Mouse (Mus musculus) left cerebral cortex, postnatal 14 days (tissue): ENCODE measurements around the gene Lgr6. TPM values are rescaled to one million over a fixed set of nuclear protein-coding genes. Genes with fewer than 3 reads are reported as not detected.

ENCODE experiments used
- DNase-seq, 2 experiments: peaks; one replicate each; pipeline ENCODE4 v3.0.0; 2021 to 2022; ENCODE audit warnings: low spot score in 2 of 2, mixed read lengths in 1 of 2
- intact Hi-C: fragments of 180-260 bp; cut with DNase I; formaldehyde crosslinking; loops from one replicate; pipeline ENCODE4 v1.15.1; 2025
- long read RNA-seq, 2 experiments: library from polyadenylated mRNA; stranded (forward); transcript quantifications; one replicate each; pipeline ENCODE4 v2.0.0; 2021
- total RNA-seq, 2 experiments: library from RNA; stranded (reverse); gene quantifications; 2 replicates each; pipeline ENCODE4 v1.2.3; 2021

Gene Lgr6
- 1 to 10 TPM; 2.7 TPM for total RNA-seq
- long read RNA-seq, experiment 1, full-length matches to known transcripts: 1 of 3 reads
- long read RNA-seq, experiment 1, partial matches to known transcripts: 1 of 3 reads
- long read RNA-seq, experiment 1, other reads (novel, unspliced or antisense): 1 of 3 reads
- long read RNA-seq, experiment 2, full-length matches to known transcripts: 1 of 7 reads
- long read RNA-seq, experiment 2, partial matches to known transcripts: 6 of 7 reads
- long read RNA-seq, experiment 2, other reads (novel, unspliced or antisense): 0 of 7 reads

DNA sequence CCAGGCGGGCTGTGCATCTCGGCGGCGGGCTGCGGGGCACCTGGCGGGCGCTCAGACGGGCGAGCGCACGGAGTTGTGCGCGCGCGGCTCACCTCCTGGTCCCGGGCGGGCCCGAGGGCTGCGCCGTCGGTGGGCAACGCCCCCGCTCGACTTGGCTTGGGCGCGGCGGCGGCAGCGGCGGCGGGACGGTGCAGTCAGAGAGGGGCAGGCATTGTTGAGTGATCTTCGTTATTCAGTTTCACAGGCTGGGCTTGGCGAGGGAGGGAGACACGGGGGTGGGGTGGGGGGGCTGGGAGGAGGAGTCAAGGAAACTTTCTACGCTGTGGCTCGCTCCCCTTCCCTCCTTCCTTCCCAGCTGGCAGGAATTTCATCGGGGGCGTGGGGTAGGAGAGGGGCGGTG is at the start of gene Lgr6:
Lgr6 (minus strand) TSS at position 153 of the 400 bp plus-strand sequence.
- intact Hi-C loops: loop anchor here (5.0 kb wide), 1 partner anchor 133 kb away; no protein-coding TSS in a partner anchor
- no peak for DNase-seq

DNA sequence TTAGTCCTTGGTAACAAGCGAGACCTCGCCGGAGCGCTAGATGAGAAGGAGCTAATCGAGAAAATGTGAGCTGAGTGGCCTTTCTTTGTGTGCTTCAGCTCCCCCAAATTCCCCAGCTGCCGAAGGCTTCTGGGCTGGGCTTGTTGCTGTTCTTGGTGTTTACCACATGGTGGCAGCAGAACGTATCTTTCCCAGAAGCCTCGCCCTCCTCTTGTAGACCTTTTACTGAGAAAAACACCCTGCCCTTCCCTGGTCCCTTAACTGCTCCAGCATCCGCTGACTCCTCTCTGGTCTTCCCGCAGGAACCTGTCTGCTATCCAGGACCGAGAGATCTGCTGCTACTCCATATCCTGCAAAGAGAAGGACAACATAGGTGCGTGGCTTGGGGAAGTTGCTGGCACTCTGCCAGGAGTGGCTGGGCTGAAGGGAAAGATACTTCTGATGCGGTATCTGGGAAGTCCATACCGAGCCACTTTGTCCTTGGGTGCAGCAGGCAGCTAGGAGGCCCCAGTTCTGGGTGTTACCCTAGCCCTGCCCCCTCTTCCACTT is 49.4 kb upstream of the Lgr6 start:
- DNase-seq: peak; percentile 87 to 91
- intact Hi-C loops: no loop called here

DNA sequence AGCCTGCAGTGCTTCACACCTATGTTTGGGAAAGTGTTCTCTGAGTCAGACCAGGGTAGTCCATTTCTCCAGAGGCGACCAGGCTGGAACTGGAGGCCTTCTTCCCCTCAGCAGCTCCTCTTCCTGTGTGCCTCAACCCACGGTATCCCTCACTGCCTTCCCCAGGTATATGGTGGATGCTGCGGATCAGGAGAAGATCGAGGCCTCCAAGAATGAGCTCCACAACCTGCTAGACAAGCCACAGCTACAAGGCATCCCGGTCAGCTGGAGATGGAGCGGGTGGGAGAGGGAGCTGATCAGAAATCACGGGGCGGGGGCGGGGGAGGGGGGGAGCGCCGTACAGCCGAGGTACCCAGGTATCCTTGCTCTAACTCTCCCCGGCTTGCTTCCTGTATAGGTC is 48.9 kb upstream of the Lgr6 start:
- no peak for DNase-seq
- intact Hi-C loops: no loop called here

DNA sequence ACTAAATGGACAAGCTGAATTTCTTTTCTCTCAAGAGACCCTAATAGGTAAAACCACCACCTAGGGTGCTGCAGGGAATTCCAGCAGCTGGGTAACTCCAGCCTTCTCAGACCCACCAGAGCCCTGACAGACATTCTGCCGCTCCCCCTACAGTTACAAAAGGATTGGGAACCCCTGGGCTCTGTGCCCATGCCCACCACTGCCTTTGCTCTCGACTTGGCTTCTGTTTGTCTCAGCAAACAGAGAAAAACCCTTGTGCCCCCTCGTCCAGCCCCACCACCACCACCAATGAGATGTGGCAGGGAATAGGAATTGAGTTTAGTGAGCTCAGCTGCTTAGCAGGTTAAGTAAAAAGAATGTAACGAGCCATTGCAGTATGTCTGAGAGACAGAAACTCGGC is 43.9 kb upstream of the Lgr6 start:
- DNase-seq: no peak

DNA sequence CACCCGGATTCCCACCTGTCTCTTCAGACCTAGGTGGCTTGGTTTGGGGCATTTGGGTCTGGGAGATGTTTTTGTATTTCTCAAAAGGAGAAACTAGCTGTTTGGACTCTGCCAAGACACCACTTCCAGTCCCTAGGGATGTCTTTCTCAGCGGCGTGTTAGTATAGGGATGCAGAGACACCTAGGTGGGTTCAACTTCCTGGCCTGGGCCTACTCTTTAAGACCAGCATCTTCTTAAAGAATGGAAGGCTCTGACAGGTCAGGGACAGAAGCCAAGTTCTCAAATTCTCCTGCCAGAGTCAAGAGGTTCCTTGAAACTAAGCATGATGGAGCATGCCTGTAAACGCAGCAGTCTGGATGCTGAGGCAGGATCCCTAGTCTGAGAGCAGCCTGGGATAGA is 43.4 kb upstream of the Lgr6 start:
- intact Hi-C loops: loop anchor here (5.0 kb wide), 1 partner anchor 224 kb away; no protein-coding TSS in a partner anchor
- no peak for DNase-seq

More for the DNA sequence above, 43.9 kb upstream of the Lgr6 start:
- intact Hi-C loops: loop anchor here (5.0 kb wide), 1 partner anchor 223 kb away; no protein-coding TSS in a partner anchor

DNA sequence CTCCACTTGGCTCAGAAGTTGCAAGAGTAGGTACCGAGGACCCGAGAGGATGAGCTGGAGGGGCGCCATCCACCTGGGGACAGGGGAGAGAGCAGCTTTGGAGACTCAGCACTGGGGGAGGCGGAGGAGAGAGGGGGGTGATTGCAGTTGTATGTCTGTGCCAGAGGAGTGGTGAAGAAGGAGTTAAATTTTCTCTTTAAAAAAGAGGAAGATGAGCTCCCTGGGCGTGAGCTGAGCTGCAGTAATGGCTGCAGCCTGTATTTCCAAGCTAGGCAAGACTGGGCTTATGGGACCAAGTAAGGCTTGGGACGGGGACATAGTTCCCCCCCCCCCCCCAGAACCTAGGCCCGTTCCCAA is 42.6 kb upstream of the Lgr6 start:
- intact Hi-C loops: loop anchor here (5.0 kb wide), 1 partner anchor 225 kb away; no protein-coding TSS in a partner anchor
- DNase-seq: no peak

DNA sequence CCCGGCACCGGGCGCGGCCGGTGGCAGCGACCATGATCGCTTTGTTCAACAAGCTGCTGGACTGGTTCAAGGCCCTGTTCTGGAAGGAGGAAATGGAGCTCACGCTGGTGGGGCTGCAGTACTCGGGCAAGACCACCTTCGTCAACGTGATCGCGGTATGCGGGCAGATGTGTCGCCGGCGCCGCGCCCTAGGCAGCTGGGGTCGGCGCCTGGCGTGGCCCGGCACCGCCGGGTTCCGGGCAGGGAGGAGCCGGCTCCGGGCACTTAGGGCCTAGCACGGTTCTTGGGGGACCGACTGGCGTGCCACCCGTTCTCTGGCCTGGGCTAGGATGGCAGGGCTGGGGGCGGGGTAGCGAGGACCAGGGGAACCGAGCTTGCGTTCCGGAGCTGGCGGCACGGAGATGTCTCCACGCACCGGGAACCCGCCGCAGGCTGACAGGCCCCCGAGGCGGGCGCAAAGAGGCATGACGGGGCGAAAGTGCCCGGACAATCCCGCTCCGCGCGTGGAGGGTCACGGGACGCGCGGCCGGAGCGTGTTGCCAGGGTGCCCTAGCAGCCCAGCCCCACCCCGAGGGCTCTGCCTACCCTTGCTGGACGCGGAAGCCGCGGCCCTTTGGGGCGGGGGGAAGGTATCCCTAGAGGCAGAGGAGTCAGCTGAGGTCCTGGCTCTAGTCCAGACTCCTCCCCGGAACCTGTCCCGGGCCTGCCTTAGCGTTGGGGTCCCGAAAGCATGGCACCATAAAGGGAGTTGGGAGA is 42.0 kb upstream of the Lgr6 start:
- peak; percentile 82 to 89 for DNase-seq
- intact Hi-C loops: loop anchor here (5.0 kb wide), 1 partner anchor 225 kb away; no protein-coding TSS in a partner anchor

DNA sequence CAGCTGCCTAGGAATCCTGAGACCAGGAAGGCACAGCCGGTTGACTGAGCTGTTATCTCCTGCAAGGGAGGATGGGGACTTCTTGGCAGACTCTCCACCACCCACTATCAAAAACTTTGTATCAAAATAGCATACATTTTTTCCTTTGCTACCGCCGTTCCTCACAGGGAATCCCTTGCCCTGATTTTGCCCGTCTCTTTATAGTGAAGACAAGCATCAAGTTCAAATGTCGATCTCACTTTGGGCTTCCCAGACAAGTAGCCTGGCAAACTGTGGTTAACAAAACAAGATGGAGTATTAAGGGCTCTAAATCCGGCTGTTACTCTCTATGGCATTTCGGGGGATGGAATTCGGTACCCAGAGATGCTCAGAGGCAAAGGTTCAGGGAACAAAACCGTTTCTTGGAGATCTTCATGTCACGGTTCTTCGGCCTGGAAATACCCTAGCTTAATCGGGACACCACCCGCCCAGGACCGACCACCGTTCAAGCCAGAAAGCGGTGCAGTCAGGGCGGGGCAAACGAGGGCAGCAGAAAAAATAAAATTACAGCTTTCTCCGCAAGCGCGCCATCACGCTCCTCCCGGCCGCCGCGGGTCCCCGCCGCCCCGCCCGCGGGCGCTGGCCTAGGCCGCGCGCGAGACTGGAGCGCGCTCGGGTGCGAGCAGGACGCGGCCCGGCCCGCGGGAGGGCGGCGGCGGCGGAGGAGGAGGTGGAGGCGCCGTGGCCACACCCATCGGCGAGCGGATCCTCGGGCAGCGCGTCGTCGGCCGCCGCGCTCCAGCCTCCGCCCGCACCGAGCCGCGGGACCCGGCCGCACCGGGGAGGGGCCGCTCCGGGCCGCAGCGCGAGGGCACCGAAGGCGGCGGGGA is 41.2 kb upstream of the Lgr6 start, which contains the start of gene Arl8a:
Arl8a (plus strand) TSS at position 748 of the 869 bp plus-strand sequence.
- intact Hi-C loops: loop anchor here (5.0 kb wide), 1 partner anchor 226 kb away; no protein-coding TSS in a partner anchor
- DNase-seq: peak; percentile 77 to 86

DNA sequence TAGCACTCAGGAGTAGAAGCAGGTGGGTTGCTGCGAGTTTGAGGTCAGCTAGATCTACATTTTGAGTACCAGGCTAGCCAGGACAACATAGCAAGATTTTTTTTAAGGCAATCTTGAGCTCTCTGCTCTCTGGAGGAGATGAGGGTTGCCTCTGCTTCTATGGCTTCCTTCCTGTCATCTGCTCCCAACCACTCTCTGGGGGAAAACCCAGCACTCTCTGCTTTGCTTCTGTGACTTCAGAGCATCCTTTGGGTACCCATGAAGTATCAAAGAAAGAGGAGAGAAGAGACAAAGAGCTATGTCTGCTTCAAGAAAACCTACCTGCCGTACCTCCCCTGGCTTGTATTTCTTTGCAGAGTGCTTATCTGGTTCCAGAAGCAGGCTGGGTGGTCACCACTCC is 38.9 kb upstream of the Lgr6 start:
- DNase-seq: no peak
- intact Hi-C loops: no loop called here

DNA sequence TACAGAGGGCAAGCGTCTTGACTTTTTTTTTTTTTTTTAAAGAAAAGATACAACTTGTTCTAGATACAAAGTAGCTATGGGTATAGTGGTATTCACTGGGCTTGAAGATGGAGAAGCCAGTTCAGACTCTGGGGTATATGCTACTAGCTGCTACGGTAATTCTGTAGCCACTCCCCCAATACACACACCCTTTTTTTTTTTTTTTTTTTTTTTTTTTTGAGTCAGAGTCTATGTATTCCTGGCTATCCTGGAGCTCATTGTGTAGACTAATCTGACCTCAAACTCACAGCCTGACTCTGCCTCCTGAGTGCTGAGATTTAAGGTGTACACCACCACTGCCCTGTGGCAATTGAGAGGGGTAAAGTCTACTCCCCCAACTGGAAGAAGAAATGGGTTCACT is 37.4 kb upstream of the Lgr6 start:
- intact Hi-C loops: no loop called here
- DNase-seq: no peak

DNA sequence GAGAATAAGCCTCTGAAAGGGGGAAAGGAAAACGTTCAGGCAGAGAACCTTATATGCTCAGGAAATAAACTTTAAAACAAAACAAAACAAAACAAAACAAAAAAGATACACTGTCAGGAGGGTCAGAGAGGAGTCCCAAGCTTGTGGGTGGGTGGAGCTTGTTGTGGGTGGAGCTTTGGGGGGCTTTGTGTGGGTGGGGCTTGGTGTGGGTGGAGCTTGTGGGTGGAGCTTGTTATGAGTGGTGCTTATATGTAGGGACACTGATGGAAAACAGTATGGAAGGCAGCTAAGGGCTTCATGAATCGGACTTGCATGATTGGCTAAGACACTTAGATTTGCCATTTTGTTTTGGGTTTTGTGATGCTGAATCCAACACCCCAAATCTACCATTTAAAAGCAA is 34.8 kb upstream of the Lgr6 start:
- no peak for DNase-seq
- intact Hi-C loops: no loop called here

DNA sequence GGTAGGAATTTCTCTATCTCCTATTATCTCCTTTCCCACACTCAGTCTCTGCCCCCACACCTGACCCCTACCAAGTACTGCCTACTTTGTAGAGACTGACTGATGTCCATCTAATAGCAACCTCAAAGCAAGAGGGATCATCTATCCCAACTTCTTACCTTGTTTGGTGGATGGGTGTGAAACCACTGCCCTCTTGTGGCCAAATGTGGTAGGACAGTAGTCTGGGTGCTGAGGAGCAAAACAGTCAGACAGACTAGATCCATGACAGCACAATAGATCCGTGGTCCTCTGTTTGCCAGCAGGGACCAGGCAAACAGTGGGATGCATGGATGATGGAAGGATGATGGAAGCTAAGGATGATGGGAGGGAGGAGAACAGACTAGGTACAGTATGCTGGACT is 31.4 kb upstream of the Lgr6 start:
- intact Hi-C loops: no loop called here
- DNase-seq: peak; percentile 70 to 80

DNA sequence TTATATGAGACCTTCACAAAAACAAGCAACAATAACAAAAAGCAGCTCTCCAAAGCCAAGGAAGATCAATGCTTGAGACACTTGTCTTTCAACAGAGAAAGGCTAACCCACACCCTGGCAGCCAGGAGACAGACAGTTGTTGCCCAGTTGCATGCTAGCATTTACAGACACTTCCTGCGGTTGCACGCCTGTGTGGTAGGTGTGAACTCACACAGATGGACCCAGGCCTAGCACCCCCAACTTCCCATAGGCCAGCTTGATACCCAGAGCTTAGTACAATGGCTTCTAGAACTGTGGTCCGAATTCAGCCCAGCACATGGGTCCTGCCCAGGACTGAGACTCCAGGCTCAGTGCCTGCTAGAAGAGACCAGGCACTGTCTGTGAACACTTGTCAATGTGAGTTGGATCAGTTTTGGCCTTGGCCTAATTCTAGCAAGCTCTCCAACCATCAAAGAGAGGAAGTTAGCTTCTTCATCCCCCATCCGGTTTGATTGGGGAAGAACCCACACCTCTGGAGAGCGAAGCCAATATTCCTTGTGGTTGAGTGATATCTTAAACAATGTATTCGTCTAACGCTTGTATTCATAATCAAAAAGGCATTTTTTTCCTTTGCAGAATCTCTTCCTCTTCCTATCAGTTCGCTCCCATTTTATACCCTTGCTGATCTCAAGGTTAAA is 30.2 kb upstream of the Lgr6 start:
- DNase-seq: no peak
- intact Hi-C loops: no loop called here

DNA sequence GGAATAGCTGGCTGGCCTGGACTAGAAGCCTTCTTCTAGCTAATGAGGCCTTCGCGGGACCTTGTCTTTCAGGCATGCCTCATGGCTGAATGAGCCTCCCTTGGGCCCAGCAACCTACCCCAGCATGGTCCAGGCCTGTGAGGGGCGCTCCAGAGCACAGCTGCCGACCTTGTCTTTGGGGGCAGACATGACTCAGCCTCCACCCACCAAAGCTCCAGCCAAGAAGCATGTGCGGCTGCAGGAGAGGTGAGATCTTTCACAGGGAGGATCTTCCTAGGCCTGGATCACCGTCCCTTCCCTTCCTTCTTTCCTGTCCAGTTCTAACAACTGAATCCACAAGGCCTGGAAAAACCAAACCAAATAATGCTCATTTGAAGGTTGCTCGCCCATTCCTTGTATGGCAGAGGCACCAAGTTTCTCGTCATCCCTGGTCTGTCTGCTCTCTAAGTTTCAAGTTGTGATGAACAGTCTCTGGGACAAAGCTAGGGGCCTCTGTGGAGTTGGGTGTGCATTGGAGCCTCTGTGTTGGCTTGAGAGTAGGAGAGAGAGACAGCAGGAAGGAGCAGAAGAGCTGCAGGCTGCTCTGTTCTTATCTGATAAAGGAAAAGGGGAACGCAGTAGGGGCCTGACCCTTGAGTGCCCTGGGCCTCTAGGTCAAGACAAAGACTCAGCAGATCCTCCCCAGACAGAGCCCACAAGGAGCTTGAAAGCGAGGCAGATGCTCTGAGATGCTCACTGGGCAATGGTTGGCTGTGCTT is 28.8 kb upstream of the Lgr6 start:
- intact Hi-C loops: loop anchor here (2.0 kb wide), 1 partner anchor 21 kb away; no protein-coding TSS in a partner anchor
- DNase-seq: no peak

DNA sequence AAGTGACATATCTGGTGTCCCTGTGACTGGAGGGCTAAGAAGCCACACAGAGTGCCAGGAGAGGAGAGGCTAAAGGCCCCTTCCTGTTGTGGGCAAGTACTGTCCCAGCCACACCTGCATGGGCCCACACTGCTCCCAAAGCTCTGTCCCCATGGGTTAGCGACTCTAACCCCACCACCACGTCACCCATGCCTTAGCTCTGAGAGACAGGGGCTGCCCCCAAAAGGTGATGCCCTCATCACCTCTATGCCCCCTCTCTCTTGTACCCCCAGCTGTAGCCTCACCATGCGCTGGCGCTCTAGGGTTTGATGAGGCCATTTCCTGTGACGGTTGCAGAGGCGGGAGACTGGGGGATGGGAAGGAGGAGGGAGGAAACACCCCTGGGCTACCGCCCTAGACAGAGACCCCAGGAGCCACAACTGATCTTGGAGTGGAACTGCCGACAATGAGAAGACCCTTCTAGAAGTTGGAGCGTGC is 27.9 kb upstream of the Lgr6 start:
- intact Hi-C loops: loop anchor here (2.0 kb wide), 1 partner anchor 20 kb away; no protein-coding TSS in a partner anchor
- no peak for DNase-seq

DNA sequence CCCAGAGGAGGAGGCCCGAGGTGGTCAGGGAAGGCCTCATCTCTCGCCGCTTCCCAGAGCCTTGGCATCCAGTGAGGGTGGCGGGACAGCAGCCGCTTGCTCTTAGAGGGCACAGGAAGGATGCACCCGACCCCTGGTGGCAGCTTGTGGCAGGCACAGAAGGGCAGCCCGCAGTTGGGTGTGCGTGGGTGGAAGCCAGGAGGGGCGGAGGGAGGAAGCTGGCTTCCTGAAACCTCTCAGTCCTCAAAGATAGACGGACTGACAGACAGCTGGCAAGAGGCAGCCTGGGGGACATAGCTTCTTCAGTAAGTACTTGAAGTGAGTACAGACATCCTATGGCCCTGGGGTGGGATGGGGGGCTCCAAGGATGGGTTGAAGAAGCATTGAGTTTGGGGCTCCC is 27.4 kb upstream of the Lgr6 start, which contains the start of gene Ptpn7:
Ptpn7 (plus strand) TSS at position 228 of the 400 bp plus-strand sequence.
- intact Hi-C loops: loop anchor here (2.0 kb wide), 1 partner anchor 20 kb away; no protein-coding TSS in a partner anchor
- peak; percentile 61 to 76 for DNase-seq

DNA sequence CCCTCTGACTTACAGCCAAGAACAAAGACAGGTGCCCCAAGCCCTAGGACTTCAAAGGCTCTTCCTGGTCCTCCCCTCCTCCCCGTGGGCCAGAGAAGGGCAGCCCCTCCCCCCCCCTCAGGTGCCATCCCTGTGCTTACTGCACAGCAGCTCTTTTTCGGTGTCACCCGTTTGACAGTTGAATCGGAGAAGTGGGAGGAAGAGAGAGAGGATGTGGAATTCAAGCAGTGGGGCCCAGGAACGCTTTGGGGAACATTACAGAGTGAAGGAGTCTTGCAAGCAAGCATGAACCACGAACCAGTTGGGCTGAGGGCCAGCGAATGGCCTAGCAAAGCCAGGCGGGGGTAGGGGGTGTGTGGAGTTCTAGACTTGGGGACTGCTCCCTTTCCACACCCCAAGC is 26.5 kb upstream of the Lgr6 start:
- no peak for DNase-seq
- intact Hi-C loops: no loop called here

DNA sequence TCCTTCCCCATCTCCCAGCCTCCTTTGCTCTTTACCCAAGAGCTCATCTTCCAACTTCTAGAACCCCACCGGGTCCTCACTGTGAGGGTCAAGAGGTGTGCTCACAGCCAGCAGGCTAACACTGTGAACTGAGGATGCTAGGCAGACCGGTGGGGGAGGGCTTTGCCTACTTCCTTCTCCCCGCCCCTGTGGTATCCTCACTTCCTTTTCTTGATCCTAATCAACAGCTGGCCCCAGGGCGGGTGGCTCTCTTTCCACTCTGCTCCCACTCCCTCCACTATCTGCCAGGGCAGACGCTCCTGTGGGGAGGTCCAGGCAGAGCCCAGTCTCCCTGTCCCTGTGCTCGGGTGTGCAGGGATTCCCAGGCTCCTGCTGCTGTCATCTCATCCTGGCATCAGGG is 26.0 kb upstream of the Lgr6 start:
- intact Hi-C loops: no loop called here
- no peak for DNase-seq
